Mouse (Mus musculus): ENCODE measurements around the gene Fam208a.

The Fam208a gene

DNA sequence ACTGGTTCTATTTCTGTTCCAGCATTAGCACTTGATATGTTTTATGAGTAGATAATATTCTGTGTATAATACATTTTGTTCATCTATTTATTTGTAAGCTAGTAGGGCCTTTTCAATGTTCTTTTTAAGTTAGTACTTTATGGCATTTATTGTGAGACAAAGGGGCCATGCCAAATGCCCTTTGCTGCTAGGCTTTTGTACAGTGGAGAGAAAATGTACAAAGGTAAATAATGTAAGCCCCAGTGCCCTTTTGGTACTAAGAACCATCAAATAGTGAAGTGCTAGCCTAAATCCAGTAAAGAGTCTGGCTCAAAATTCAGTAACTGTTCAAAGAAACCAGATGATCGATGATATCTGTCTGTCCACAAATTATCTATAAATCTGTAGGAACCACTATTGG lies 6.3 kb upstream of the Fam208a start:
- DNase-seq: no peak

DNA sequence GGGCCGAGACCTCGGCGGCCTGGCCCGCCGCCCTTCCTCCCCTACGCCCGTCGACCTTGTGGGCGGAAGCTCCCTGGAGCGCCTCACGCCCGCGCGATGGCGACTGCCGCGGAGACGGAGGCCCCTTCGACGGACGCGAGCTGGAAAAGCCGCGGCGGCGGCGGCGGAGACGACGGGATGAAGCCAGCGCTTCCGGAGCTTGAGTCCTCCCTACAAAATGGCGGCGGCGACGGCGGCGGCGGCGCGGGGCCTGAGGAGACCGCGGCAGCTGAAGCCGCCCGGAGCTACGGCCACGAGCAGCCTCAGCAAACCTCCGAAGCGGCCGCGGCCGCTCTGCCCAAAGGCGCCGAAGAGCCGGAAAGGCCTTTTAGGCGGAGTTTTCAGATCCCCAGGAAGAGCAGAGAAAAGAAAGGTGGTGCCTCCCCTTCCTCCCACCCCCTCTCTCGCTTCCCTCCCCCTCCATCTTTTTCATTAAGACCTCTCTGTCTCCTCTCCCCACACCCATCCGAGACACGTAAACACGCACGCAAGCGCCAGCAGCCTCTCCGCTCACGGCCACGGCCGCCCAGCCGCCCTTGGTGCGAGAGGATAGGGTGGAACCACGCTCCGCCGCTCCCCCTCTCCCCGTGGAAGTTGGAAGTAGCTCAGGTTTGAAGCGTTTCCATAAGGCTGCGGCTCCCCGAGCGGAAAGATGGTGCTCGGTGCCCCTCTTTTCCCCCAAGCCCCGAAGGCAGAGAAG lies 508 bp downstream of the Fam208a start:
- DNase-seq: peak; percentile 93 to 95

DNA sequence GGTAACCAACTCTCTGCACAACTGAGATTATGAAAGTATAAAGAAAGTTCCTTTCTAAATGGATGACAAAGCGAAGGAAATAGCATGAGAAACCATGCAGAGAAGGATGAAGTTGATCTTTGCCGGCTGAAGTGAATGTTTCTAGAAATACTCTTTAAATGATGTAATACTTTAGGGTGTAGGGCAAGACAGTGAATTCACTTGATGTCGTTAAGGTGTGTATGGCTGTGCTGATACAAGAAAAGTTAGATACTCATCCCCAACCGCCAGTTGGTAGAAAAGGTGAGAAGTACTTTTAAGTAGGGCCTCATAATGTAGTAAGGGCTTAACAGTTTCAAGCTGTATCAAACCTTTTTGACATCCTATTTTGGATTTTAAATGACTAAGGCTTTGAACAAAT lies 1.6 kb downstream of the Fam208a start:
- DNase-seq: no peak

DNA sequence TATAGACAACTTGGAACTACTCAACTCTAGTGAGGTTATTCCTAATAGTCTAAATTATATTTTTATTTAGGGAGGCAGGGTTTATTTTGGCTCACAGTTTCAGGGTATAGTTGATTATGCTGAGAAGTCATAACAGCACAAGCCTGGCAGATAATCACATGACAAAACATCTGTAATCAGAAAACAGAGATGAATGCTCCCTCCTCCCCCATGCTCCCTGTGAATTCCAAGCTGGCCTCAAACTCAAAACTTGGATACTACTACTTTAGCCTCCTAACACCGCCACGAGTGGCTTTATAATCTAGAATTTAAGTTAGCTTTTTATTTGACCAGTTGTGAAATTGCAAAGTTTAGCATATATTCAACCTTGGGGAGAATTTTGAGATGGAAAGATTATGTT lies 3.4 kb downstream of the Fam208a start:
- no peak for DNase-seq

DNA sequence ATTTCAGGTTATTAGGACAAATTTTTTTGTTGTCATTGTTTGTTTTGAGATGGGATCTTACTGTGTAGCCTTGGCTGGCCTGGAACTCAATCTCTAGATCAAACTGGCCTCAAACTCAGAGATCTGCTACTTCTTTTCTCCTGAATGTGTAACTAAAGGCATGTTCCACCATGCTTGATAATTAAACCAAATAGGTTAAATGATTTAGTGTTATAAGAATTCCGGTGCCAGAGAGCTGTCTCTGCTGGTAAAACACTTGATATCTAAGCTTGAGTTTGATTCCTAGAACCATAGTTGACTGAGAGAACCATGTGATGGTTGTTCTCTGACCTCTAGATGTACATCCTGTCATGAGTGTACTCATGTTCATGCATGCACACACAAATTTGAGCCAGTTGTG lies 7.5 kb downstream of the Fam208a start:
- no peak for DNase-seq

DNA sequence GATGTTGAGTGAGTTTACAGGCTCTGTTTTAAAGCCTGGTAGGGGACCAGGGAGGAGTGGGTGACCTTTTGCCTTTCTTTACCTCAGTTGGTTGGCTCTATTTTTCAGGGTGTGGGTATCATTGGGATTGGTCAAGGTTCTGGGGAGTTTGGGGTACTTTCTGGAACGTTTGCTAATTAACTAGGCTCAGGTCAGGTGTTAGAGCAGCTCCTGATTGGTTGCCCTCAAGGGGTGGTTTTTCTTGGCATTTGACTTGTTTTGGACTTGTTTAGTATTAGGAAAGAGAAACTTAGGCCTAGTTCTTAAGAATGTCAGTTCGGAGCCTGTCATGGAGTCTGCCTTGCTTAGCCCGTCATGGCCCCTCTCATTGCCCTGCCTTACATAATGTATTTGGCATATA lies 8.2 kb downstream of the Fam208a start:
- no peak for DNase-seq

DNA sequence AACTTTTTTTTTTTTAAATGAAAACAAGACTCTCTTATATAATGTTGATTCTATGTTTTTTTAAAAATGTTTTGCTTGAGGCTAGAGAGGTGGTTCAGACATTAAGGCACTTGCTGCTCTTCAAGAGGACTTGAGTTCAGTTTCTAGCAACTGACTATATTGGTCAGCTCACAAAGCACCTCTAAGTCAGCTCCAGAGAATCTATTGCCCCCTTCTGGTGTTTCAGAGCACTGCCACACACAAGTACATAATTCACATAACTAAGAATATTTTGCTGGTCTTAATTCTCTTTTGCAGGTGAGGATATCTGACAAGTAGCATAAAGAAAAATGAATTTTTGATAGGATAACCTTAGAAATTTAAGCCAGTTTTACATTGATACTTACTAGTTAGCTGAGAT lies 12.3 kb downstream of the Fam208a start:
- DNase-seq: peak; percentile 24 to 28

DNA sequence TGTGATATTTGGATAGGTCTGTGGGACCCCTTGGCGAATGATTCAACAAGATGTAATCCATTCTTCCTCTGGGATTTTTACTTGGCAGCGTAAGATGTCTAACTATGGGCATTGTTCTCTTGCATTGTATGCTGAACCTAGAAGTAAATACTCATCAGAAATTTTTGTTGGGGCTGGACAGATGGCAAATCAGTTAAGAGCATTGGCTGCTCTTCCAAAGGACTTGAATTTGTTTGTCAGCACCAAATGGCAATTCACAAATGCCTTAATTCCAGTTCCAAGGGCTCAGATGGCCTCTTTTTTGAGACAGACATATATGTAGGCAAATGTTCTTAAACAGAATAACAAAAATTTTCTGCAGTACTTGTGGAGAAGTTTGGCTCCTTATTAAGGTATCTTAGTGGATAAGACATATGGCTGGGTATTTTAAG lies 16.2 kb downstream of the Fam208a start:
- DNase-seq: no peak

DNA sequence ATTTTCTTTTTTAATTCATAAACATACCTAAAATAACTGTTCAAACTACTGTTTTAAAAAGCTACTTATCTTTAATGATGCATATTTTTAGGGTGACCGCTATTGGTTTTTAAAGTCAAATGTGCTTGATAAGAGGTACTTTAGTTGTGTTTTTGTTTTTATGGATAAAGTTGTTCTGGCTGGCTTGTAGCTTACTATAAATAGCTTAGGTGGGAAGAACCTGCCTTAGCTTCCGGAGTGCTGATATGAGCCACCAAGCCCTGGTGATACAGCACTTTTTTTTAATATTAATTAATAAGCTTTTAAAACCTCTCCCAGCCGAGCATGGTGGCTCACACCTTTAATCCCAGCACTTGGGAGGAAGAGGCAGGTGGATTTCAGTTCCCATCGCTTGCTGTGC lies 18.3 kb downstream of the Fam208a start:
- no peak for DNase-seq

DNA sequence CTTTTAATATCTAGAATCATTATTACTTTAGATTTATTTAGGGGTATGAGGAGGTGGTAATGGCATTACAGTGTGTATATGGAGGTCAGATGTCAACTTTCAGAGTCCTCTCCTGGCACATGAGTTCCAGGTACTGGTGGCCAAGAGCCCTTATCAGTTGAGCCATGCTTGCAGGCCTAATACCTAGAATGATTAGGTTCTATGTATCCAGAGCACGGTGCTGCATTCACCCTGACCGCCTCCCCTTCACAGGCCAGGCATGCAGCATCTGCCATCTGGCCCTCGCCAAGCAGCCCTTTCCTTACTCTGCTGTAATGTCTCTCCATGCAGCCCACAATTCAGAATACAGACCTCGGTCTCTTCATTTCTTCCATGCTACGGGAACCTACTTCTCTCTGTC lies 62.8 kb downstream of the Fam208a start:
- DNase-seq: no peak

DNA sequence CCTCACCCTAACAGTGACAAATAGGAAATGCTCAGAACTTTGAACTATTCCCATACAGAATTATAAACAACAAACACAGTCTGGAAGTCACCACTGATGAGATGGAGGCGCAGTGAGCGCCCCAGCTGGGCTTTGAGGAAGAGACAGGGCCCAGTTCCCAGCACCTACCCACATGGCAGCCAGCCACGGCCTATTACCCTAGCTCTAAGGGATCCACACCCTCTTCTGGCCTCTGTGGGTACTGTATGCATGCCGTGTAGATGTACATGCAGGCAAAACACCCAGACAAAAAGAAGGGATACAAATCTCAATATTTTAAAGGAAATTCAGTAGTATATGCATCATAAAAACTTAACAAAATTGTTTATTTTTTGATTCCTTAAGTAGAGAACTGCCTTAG lies 64.9 kb downstream of the Fam208a start:
- DNase-seq: peak; percentile 21 to 34

DNA sequence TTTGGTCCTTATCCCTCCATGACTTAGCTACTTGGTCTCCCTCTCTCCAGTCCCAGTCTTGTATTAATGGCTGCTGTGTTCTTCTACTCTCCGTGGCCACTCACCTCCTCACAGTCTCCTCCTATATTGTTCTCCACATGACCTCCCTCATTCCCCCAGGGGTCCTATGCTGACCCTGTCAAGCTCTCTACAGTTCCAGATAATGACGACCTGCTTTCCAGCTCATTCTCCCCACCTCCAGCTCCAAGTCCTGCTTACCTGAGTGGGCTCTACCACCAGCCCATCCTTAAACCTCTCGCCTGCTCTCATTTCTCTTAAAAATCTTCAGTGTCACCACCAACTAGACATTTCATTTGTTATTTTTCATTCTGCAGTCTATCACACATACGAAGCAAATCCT lies 72.5 kb downstream of the Fam208a start:
- DNase-seq: no peak

DNA sequence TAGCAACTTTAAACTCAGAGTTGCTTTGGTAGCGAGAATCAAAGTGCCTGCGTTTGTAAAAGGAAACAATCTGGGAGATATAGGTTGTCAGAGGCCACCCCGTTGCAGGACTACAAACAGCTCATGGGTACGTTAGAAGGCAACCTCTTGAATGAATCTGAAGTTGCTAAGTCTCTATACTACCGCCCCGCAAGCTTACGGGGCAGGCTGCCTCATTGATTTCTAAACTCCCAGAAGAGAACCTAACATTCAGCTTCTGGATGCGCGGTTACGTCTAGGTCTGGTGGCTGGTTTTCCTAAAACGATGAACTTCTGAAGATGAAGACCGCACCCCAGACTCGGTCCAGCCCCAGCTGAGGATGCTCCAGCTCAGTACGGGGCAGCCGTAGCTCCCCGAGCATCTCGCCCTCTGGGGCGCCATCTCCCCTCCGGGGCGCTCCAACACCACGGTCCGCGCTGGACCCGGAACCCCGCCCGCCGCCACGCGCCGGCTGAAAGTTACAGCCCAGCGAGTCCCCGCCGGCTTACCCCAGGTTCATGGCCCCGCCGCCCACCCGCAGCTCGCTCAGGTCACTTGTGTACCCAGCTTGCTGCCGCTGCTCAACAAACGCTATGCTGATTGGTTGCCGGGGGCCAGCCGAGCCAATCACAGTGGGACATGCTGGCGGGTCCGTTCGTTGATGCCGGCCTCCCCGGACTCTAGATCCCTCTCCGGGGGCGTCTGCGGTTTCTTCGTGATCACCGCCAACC lies 79.4 kb downstream of the Fam208a start, which contains the start of gene Ccdc66:
Gene Ccdc66 (minus strand): TSS at position 567 of the 750 bp plus-strand sequence.
- peak; percentile 99 for DNase-seq

DNA sequence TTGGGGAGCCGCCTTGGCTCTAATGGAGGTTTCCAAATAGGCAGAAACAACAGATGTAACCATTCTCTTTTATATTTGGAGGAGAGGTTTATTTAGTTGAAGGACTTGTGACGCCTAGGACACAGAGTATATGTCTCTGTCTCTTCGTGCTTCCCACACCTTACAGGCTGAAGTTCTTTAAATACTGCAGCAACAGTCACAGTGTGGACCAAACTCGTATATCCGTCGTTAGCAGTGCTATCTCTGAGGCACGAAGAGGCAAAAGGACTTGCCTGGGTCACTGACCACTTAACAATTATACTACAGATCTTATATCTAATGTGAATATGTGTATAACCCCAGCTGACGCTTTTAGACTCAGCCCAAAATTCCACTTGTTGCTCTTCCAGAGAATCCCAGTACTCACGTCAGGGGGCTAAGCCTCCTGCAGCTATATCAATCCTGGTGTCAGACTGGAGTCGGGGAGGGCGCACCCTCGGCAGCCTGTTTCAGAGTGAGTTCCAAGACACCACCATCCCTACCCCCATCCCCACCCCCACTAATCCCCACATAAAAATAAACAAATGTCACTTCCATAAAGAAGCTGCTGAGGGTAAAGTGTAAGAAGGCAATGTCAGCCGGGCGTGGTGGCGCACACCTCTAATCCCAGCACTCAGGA lies 80.1 kb downstream of the Fam208a start:
- DNase-seq: peak in 1 of 2 experiments; percentile 29

DNA sequence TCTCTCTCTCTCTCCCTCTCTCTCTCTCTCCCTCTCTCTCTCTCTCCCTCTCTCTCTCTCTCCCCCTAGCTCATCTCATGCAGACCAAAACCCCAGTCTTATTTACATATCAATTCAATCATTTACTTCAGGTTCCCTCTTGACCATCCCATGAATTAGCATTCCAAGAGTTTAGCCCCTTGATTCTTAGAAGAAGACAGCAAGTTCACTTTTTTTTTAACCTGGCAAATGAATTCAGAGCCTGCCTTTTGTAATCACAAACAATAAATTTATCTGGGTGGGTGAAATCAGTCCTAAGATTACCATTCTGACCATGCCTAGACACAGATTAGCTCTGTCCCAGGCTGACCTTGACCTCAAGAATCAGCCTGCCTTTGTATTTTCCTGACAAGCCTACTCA lies 95.9 kb downstream of the Fam208a start:
- no peak for DNase-seq

Measured in cerebellum, postnatal 10 days (tissue).